Comparison of ENCODE assay signal across 9 mouse cellular contexts in genomic region chr11:71052554-71052953, GRCm38 (mm10). TPM values are rescaled to one million over a fixed set of nuclear protein-coding genes. Genes with fewer than 3 reads are reported as not detected.
A peak's percentile ranks its signal among the peaks of the same experiment; 100 is the strongest.
DNase-seq lines count a peak whose midpoint lies in the region; ATAC-seq lines count a peak whose summit lies in the region.
"Had no signal": no experiment of that assay in that cellular context is flagged by ENCODE, and none has a peak within 500 bp of the region (broad histone marks: within the 10 kb centered on the region; RNA-seq: fewer than 3 reads in every experiment).

No protein-coding gene starts in this region.

- no peaks in the 10 kb centered on the region for H3K9me3 ChIP-seq in kidney, embryonic 16.5 days (ENCODE audit: low read length)

- DNase-seq in cerebellum, postnatal 14 days, result peak; percentile 31 to 52
- DNase-seq in cerebellum, adult 8-10 months, result no peak
- peak; percentile 4 to 5 for DNase-seq in kidney, postnatal 36 days
- peak; percentile 47 for DNase-seq in NIH3T3 (ENCODE audit: low read depth)
- peak; percentile 37 for DNase-seq in lung, postnatal 36 days
- no peak for DNase-seq in urinary bladder, postnatal 10 days (ENCODE audit: low spot score)
- DNase-seq: thymus, adult 2 months had no signal

- H3K9ac ChIP-seq in kidney, embryonic 16.5 days (replicated peaks; ENCODE audit: low read length), result no peak overlapping the region

- no peak for ATAC-seq in kidney, embryonic 16.5 days (ENCODE audit: low FRiP score, low TSS enrichment)
- ATAC-seq in granulocyte monocyte progenitor cell, adult 5-6 weeks (replicated peaks; ENCODE audit: poor library complexity, severe bottlenecking), result no peak

- no peaks in the 10 kb centered on the region for H3K27me3 ChIP-seq in kidney, embryonic 16.5 days (ENCODE audit: insufficient read depth, low read length)

- no peak overlapping the region for H3K4me3 ChIP-seq in kidney, embryonic 16.5 days (ENCODE audit: low read length)

- H3K4me2 ChIP-seq in kidney, embryonic 16.5 days (replicated peaks; ENCODE audit: low read depth, low read length), result no peak overlapping the region

- H3K36me3 ChIP-seq in kidney, embryonic 16.5 days (ENCODE audit: insufficient read depth, low read length), result no peaks in the 10 kb centered on the region

- no peak overlapping the region for H3K27ac ChIP-seq in kidney, embryonic 16.5 days (ENCODE audit: low read length)

- 4% methylated on average over 1 of the region's 1 CpGs for WGBS in kidney, embryonic 16.5 days

- H3K4me1 ChIP-seq in kidney, embryonic 16.5 days (ENCODE audit: insufficient read depth, low read length), result no peaks in the 10 kb centered on the region

RNA-seq across cellular contexts. Expression of gene 6330403K07Rik, which starts 19.2 kb away (rescaled TPM):
- polyA plus RNA-seq in kidney, embryonic 16.5 days (2015; fragmentation: Nextera tagmentation; extraction: Ambion mirVana), result 56.7 and 59.7 TPM in 2 replicates
- not detected in 2 replicates for total RNA-seq in granulocyte monocyte progenitor cell, adult 5-6 weeks (2014; fragmentation: Nextera tagmentation)
- not detected in 2 replicates for total RNA-seq in granulocyte monocyte progenitor cell, adult 5-6 weeks (2017)

RNA-seq across cellular contexts. Expression of gene Derl2, which starts 32.9 kb away (rescaled TPM):
- polyA plus RNA-seq in kidney, embryonic 16.5 days (2015; fragmentation: Nextera tagmentation; extraction: Ambion mirVana), result 41.9 and 48.6 TPM in 2 replicates
- 24.5 and 34.0 TPM in 2 replicates for total RNA-seq in granulocyte monocyte progenitor cell, adult 5-6 weeks (2014; fragmentation: Nextera tagmentation)
- total RNA-seq in granulocyte monocyte progenitor cell, adult 5-6 weeks (2017), result 48.3 and 48.8 TPM in 2 replicates

RNA-seq across cellular contexts. Expression of gene Mis12, which starts 33.1 kb away (rescaled TPM):
- 44.8 and 45.2 TPM in 2 replicates for polyA plus RNA-seq in kidney, embryonic 16.5 days (2015; fragmentation: Nextera tagmentation; extraction: Ambion mirVana)
- 34.3 and 37.5 TPM in 2 replicates for total RNA-seq in granulocyte monocyte progenitor cell, adult 5-6 weeks (2014; fragmentation: Nextera tagmentation)
- 30.1 and 34.5 TPM in 2 replicates for total RNA-seq in granulocyte monocyte progenitor cell, adult 5-6 weeks (2017)

RNA-seq across cellular contexts. Expression of gene Dhx33, which starts 48.3 kb away (rescaled TPM):
- 23.9 TPM in 2 replicates for polyA plus RNA-seq in kidney, embryonic 16.5 days (2015; fragmentation: Nextera tagmentation; extraction: Ambion mirVana)
- 32.3 and 34.3 TPM in 2 replicates for total RNA-seq in granulocyte monocyte progenitor cell, adult 5-6 weeks (2014; fragmentation: Nextera tagmentation)
- total RNA-seq in granulocyte monocyte progenitor cell, adult 5-6 weeks (2017), result 36.6 and 42.6 TPM in 2 replicates

Comparison
In these comparisons a context has a peak if more than half of its experiments do, and no peak if none do; other contexts are left out.
1. DNase-seq: peak in cerebellum, postnatal 14 days (2 of 2), kidney, postnatal 36 days (2 of 2), NIH3T3 (single experiment) and lung, postnatal 36 days (single experiment); none in cerebellum, adult 8-10 months (single experiment) and urinary bladder, postnatal 10 days (single experiment).